Comparison of ENCODE assay signal across 8 mouse cellular contexts in the genomic region with DNA sequence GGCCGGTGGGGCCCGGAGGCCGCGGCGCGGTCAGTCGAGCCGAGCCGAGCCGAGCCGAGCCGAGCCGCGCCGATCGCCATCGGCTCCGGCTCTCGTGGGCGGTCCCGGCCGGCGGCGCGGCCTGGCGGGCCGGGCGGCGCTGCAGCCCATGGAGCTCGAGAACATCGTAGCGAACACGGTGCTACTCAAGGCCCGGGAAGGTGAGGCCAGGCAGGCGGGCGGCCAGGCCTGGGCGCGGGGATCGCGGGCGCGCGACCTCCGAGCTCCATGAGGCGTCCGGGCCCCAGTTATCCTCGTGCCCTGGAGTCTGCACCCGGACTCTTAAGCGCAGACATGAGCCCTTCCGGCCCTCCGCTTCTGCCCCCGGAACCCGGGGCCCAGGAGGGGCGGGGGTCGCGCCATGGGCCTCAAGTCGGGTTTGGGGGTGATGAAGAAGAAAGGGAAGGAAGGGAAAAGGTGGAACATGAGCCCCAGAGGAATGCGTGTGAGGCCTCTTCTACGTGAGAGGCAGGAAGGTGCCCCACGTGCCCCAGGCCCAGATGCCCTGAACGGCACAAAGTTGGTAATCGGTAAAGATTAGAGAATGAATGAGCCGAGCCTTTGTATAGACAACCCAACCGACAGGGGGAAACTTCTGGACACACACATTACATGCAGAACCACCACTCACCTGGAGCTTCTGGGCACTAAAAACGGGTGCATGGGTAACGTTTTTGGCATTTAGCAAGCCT. TPM values are rescaled to one million over a fixed set of nuclear protein-coding genes. Genes with fewer than 3 reads are reported as not detected.
DNase-seq lines count a peak whose midpoint lies in the region; ATAC-seq lines count a peak whose summit lies in the region.

No protein-coding gene starts in this region.

- intact Hi-C loops in left cerebral cortex, postnatal 4 days (cut with DNase I) = no loop called here

- under 1% methylated on average over 66 of the region's 66 CpGs for WGBS in lung, embryonic 15.5 days
- WGBS in hindbrain, embryonic 13.5 days = under 1% methylated on average over 65 of the region's 66 CpGs
- under 1% methylated on average over 66 of the region's 66 CpGs for WGBS in midbrain, embryonic 14.5 days

- H3K27ac ChIP-seq in lung, embryonic 15.5 days = peak overlapping the region; percentile 98
- peak overlapping the region; percentile 96 for H3K27ac ChIP-seq in hindbrain, embryonic 13.5 days
- H3K27ac ChIP-seq in midbrain, embryonic 14.5 days (replicated peaks; ENCODE audit: low read depth, low read length) = peak overlapping the region; percentile 95

- no peaks in the 10 kb centered on the region for H3K27me3 ChIP-seq in lung, embryonic 15.5 days
- H3K27me3 ChIP-seq in hindbrain, embryonic 13.5 days = no peaks in the 10 kb centered on the region
- H3K27me3 ChIP-seq in midbrain, embryonic 14.5 days (ENCODE audit: control insufficient read depth, insufficient read depth, low read length) = no peaks in the 10 kb centered on the region

- peaks cover 23% of the 10 kb centered on the region for H3K4me1 ChIP-seq in lung, embryonic 15.5 days
- H3K4me1 ChIP-seq in hindbrain, embryonic 13.5 days (replicated peaks) = peaks cover 38% of the 10 kb centered on the region
- peaks cover 13% of the 10 kb centered on the region for H3K4me1 ChIP-seq in midbrain, embryonic 14.5 days (ENCODE audit: control insufficient read depth, insufficient read depth, low read length)

- peak overlapping the region; percentile 97 for H3K9ac ChIP-seq in lung, embryonic 15.5 days
- peak overlapping the region; percentile 95 for H3K9ac ChIP-seq in hindbrain, embryonic 13.5 days
- H3K9ac ChIP-seq in midbrain, embryonic 14.5 days (replicated peaks; ENCODE audit: low read length) = peak overlapping the region; percentile 86

- peaks cover 10% of the 10 kb centered on the region for H3K36me3 ChIP-seq in lung, embryonic 15.5 days
- peaks cover 13% of the 10 kb centered on the region for H3K36me3 ChIP-seq in hindbrain, embryonic 13.5 days
- peaks cover 15% of the 10 kb centered on the region for H3K36me3 ChIP-seq in midbrain, embryonic 14.5 days (ENCODE audit: control insufficient read depth, insufficient read depth, low read length)

- H3K9me3 ChIP-seq in lung, embryonic 15.5 days = no peaks in the 10 kb centered on the region
- no peaks in the 10 kb centered on the region for H3K9me3 ChIP-seq in hindbrain, embryonic 13.5 days
- no peaks in the 10 kb centered on the region for H3K9me3 ChIP-seq in midbrain, embryonic 14.5 days (ENCODE audit: control insufficient read depth, low read length)

- H3K4me3 ChIP-seq in lung, embryonic 15.5 days = peak overlapping the region; percentile 90
- peak overlapping the region; percentile 80 for H3K4me3 ChIP-seq in hindbrain, embryonic 13.5 days
- H3K4me3 ChIP-seq in midbrain, embryonic 14.5 days (replicated peaks; ENCODE audit: low read depth, low read length) = peak overlapping the region; percentile 82

- peak overlapping the region; percentile 62 for H3K4me2 ChIP-seq in lung, embryonic 15.5 days
- peak overlapping the region; percentile 93 for H3K4me2 ChIP-seq in hindbrain, embryonic 13.5 days
- peak overlapping the region; percentile 89 for H3K4me2 ChIP-seq in midbrain, embryonic 14.5 days (ENCODE audit: low read length)

- no peak for ATAC-seq in lung, embryonic 15.5 days (ENCODE audit: borderline replicate concordance, extremely low read depth, low FRiP score, low TSS enrichment)
- ATAC-seq in hindbrain, embryonic 13.5 days (ENCODE audit: low FRiP score) = no peak; the same call in 1 of the 2 replicates
- no peak for ATAC-seq in midbrain, embryonic 14.5 days (ENCODE audit: low FRiP score, low TSS enrichment)

- DNase-seq in lung, postnatal 14 days = no peak
- peak; percentile 39 for DNase-seq in c-Kit-positive CD71-positive TER-119-negative erythroid progenitor cells, embryonic 14.5 days (ENCODE audit: low read depth)
- DNase-seq in midbrain, embryonic 14.5 days = no peak
- no peak for DNase-seq in urinary bladder, postnatal 4 days (ENCODE audit: low spot score in 2 of 2)
- DNase-seq in right cerebral cortex, adult 2 months (ENCODE audit: low spot score in 2 of 2) = no peak
- no peak for DNase-seq in left cerebral cortex, postnatal 4 days

RNA-seq across cellular contexts. Expression of gene Grk6, which starts 0.7 kb away (rescaled TPM):
- 45.1 and 45.7 TPM in 2 replicates for polyA plus RNA-seq in lung, embryonic 15.5 days (2015; fragmentation: Nextera tagmentation; extraction: Ambion mirVana)
- 27.7 and 31.3 TPM in 2 replicates for polyA plus RNA-seq in hindbrain, embryonic 13.5 days (2015; fragmentation: Nextera tagmentation; extraction: Ambion mirVana)
- 41.8 and 44.0 TPM in 2 replicates for polyA plus RNA-seq in midbrain, embryonic 14.5 days (2014; fragmentation: Nextera tagmentation; extraction: Ambion mirVana)
- total RNA-seq in left cerebral cortex, postnatal 4 days (2021) = 10 to 100 TPM; 73.8 to 78.8 TPM

RNA-seq across cellular contexts. Expression of gene Prr7, which starts 18.5 kb away (rescaled TPM):
- 0.29 and 0.39 TPM in 2 replicates for polyA plus RNA-seq in lung, embryonic 15.5 days (2015; fragmentation: Nextera tagmentation; extraction: Ambion mirVana)
- 2.6 and 3.2 TPM in 2 replicates for polyA plus RNA-seq in hindbrain, embryonic 13.5 days (2015; fragmentation: Nextera tagmentation; extraction: Ambion mirVana)
- polyA plus RNA-seq in midbrain, embryonic 14.5 days (2014; fragmentation: Nextera tagmentation; extraction: Ambion mirVana) = 7.0 and 34.3 TPM in 2 replicates
- total RNA-seq in left cerebral cortex, postnatal 4 days (2021) = 10 to 100 TPM; 86.0 to 87.5 TPM

RNA-seq across cellular contexts. Expression of gene F12, which starts 18.9 kb away (rescaled TPM):
- polyA plus RNA-seq in lung, embryonic 15.5 days (2015; fragmentation: Nextera tagmentation; extraction: Ambion mirVana) = 0.10 and 0.65 TPM in 2 replicates
- not detected in 2 replicates for polyA plus RNA-seq in hindbrain, embryonic 13.5 days (2015; fragmentation: Nextera tagmentation; extraction: Ambion mirVana)
- not detected in 2 replicates for polyA plus RNA-seq in midbrain, embryonic 14.5 days (2014; fragmentation: Nextera tagmentation; extraction: Ambion mirVana)
- total RNA-seq in left cerebral cortex, postnatal 4 days (2021) = under 1 TPM; 0.30 to 0.38 TPM

RNA-seq across cellular contexts. Expression of gene Pfn3, which starts 30.5 kb away (rescaled TPM):
- polyA plus RNA-seq in lung, embryonic 15.5 days (2015; fragmentation: Nextera tagmentation; extraction: Ambion mirVana) = not detected in 2 replicates
- polyA plus RNA-seq in hindbrain, embryonic 13.5 days (2015; fragmentation: Nextera tagmentation; extraction: Ambion mirVana) = 0.80 TPM in 1 of 2 replicates, not detected in the other
- polyA plus RNA-seq in midbrain, embryonic 14.5 days (2014; fragmentation: Nextera tagmentation; extraction: Ambion mirVana) = 0.59 TPM in 1 of 2 replicates, not detected in the other
- 1 to 10 TPM in 1 of 2 experiments, under 1 TPM in 1; 0.97 to 1.1 TPM for total RNA-seq in left cerebral cortex, postnatal 4 days (2021)

RNA-seq across cellular contexts. Expression of gene Dbn1, which starts 42.4 kb away (rescaled TPM):
- polyA plus RNA-seq in lung, embryonic 15.5 days (2015; fragmentation: Nextera tagmentation; extraction: Ambion mirVana) = 124 and 132 TPM in 2 replicates
- polyA plus RNA-seq in hindbrain, embryonic 13.5 days (2015; fragmentation: Nextera tagmentation; extraction: Ambion mirVana) = 615 and 625 TPM in 2 replicates
- 509 and 557 TPM in 2 replicates for polyA plus RNA-seq in midbrain, embryonic 14.5 days (2014; fragmentation: Nextera tagmentation; extraction: Ambion mirVana)
- total RNA-seq in left cerebral cortex, postnatal 4 days (2021) = 100 to 1,000 TPM; 623 to 643 TPM
